Mouse (Mus musculus): ENCODE measurements at regions not wholly inside any gene's neighbourhood (a gene's known extent, or its start where the extent isn't known, plus 50 kb on each side); places are given as distances from the start of the nearest gene placed in this dataset.

- H3K27me3 ChIP-seq (ENCODE audit: control insufficient read depth, insufficient read depth, low read length) = no peaks in the 10 kb centered on the region
- H3K9me3 ChIP-seq (ENCODE audit: control insufficient read depth, low read length) = no peaks in the 10 kb centered on the region
- ATAC-seq (ENCODE audit: low read depth) = no peak
- WGBS = 78% methylated on average over 4 of the region's 4 CpGs
- no peak overlapping the region for H3K4me2 ChIP-seq (ENCODE audit: low read depth, low read length)
- H3K36me3 ChIP-seq (ENCODE audit: control insufficient read depth, insufficient read depth, low read length) = no peaks in the 10 kb centered on the region
- H3K9ac ChIP-seq (replicated peaks; ENCODE audit: low read depth, low read length) = no peak overlapping the region
- H3K4me3 ChIP-seq (ENCODE audit: low read depth, low read length) = no peak overlapping the region
- no peaks in the 10 kb centered on the region for H3K4me1 ChIP-seq (ENCODE audit: control insufficient read depth, insufficient read depth, low read length)
- H3K27ac ChIP-seq (ENCODE audit: low read depth, low read length) = no peak overlapping the region
Measured at GRCm38 (mm10) chr3:15156681-15157080, 175.4 kb downstream of the Gm9733 start.

GRCm38 (mm10) chr3:15157842-15158241, 174.3 kb downstream of the Gm9733 start:
- H3K9me3 ChIP-seq (ENCODE audit: control insufficient read depth, low read length) = no peaks in the 10 kb centered on the region
- no peak overlapping the region for H3K4me2 ChIP-seq (ENCODE audit: low read depth, low read length)
- H3K9ac ChIP-seq (replicated peaks; ENCODE audit: low read depth, low read length) = no peak overlapping the region
- no peaks in the 10 kb centered on the region for H3K36me3 ChIP-seq (ENCODE audit: control insufficient read depth, insufficient read depth, low read length)
- H3K4me1 ChIP-seq (ENCODE audit: control insufficient read depth, insufficient read depth, low read length) = no peaks in the 10 kb centered on the region
- H3K4me3 ChIP-seq (ENCODE audit: low read depth, low read length) = no peak overlapping the region
- no peaks in the 10 kb centered on the region for H3K27me3 ChIP-seq (ENCODE audit: control insufficient read depth, insufficient read depth, low read length)
- ATAC-seq (ENCODE audit: low read depth) = no peak
- H3K27ac ChIP-seq (ENCODE audit: low read depth, low read length) = no peak overlapping the region
- 98% methylated on average over 1 of the region's 1 CpGs for WGBS

GRCm38 (mm10) chr3:15158926-15159325, 173.2 kb downstream of the Gm9733 start:
- no peak for ATAC-seq (ENCODE audit: low read depth)
- H3K36me3 ChIP-seq (ENCODE audit: control insufficient read depth, insufficient read depth, low read length) = no peaks in the 10 kb centered on the region
- no peak overlapping the region for H3K4me3 ChIP-seq (ENCODE audit: low read depth, low read length)
- no peaks in the 10 kb centered on the region for H3K27me3 ChIP-seq (ENCODE audit: control insufficient read depth, insufficient read depth, low read length)
- H3K4me2 ChIP-seq (ENCODE audit: low read depth, low read length) = no peak overlapping the region
- H3K9me3 ChIP-seq (ENCODE audit: control insufficient read depth, low read length) = no peaks in the 10 kb centered on the region
- no peaks in the 10 kb centered on the region for H3K4me1 ChIP-seq (ENCODE audit: control insufficient read depth, insufficient read depth, low read length)
- whole genome bisulfite sequencing = 88% methylated on average over 8 of the region's 8 CpGs
- no peak overlapping the region for H3K27ac ChIP-seq (ENCODE audit: low read depth, low read length)
- no peak overlapping the region for H3K9ac ChIP-seq (replicated peaks; ENCODE audit: low read depth, low read length)

DNA sequence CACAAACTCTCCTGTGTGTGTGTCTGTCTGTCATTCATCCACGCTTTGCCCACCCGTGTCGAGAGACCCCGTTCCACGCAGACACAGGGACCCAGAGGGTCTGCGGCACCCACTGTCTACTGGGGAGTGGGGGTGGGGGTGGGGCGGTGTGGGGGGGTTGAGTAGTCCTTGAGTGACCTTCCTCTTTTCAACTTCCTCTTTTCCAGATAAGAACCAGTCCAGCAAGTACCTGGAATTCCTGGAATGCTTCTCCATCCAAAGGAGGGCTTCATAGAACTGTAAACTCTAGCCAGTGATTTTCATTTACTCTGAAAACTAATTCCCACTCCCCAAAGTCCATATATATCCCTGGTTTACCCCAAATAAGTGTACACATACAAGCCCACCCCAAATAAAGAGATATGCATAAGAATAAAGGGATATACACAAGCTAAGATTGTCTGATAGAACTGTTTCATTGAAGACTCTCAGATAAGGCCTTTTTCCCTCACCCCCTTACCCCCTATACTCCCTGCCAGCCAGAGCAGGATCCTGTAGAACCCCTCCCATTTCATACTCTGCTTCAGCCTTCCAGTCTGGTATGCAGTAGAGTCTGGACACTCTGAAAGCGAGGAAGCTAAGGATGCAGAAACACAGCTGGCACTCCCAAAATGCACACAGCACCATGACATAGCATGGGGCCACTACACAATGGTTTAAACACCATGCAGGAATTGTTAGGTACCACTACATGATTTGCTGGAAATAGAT, 172.0 kb downstream of the Gm9733 start:
- no peak for ATAC-seq (ENCODE audit: low read depth)
- Histone ChIP-seq H3K4me1 (ENCODE audit: control insufficient read depth, insufficient read depth, low read length) (no peaks in the 10 kb centered on the region), H3K27ac (ENCODE audit: low read depth, low read length) (no peak overlapping the region), H3K9ac (replicated peaks; ENCODE audit: low read depth, low read length) (no peak overlapping the region), H3K27me3 (ENCODE audit: control insufficient read depth, insufficient read depth, low read length) (no peaks in the 10 kb centered on the region), H3K9me3 (ENCODE audit: control insufficient read depth, low read length) (no peaks in the 10 kb centered on the region), H3K36me3 (ENCODE audit: control insufficient read depth, insufficient read depth, low read length) (no peaks in the 10 kb centered on the region), H3K4me3 (ENCODE audit: low read depth, low read length) (no peak overlapping the region), H3K4me2 (ENCODE audit: low read depth, low read length) (no peak overlapping the region)
- WGBS = 84% methylated on average over 6 of the region's 8 CpGs

GRCm38 (mm10) chr3:15175811-15176210, 156.3 kb downstream of the Gm9733 start:
- no peaks in the 10 kb centered on the region for H3K9me3 ChIP-seq (ENCODE audit: control insufficient read depth, low read length)
- 78% methylated on average over 2 of the region's 2 CpGs for WGBS
- H3K9ac ChIP-seq (replicated peaks; ENCODE audit: low read depth, low read length) = no peak overlapping the region
- H3K4me1 ChIP-seq (ENCODE audit: control insufficient read depth, insufficient read depth, low read length) = no peaks in the 10 kb centered on the region
- no peak overlapping the region for H3K4me3 ChIP-seq (ENCODE audit: low read depth, low read length)
- no peaks in the 10 kb centered on the region for H3K36me3 ChIP-seq (ENCODE audit: control insufficient read depth, insufficient read depth, low read length)
- no peaks in the 10 kb centered on the region for H3K27me3 ChIP-seq (ENCODE audit: control insufficient read depth, insufficient read depth, low read length)
- no peak overlapping the region for H3K4me2 ChIP-seq (ENCODE audit: low read depth, low read length)
- no peak overlapping the region for H3K27ac ChIP-seq (ENCODE audit: low read depth, low read length)
- ATAC-seq (ENCODE audit: low read depth) = no peak

DNA sequence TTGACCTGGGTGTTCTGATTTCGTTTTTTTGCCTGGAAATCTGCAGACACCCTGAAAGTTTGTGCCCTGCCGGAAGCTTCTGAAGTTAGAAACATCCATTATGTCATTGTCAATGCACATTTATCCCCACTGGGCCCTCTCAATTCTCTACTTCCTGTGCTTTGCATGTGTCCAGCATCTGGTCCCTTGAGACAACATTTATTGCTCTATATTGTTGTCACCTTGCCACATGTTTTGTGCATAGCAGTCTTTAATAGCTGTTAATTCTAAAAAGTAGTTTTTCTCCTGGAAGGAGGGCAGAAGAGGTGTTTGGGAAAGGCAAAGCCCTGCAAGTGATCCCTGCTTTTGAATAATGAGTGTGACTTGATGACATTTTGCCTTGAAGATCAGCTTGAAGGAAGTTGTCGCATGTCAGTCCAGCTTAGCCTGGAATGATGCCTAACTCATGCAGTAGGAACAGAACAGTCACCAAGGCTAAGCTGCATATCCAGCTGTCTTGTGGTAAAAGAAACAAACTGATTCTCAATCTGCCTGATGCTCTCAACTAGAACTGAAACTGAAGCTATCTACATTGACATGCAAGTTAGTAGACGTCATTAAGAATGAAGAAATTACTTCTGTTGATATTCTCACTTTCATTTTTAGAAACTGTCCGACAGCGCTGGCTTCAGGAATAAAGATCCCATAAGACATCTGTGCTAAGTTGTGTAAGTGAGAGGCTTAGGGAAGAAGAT, 152.9 kb downstream of the Gm9733 start:
- Histone ChIP-seq H3K27me3 (ENCODE audit: control insufficient read depth, insufficient read depth, low read length) (no peaks in the 10 kb centered on the region), H3K36me3 (ENCODE audit: control insufficient read depth, insufficient read depth, low read length) (no peaks in the 10 kb centered on the region), H3K9ac (replicated peaks; ENCODE audit: low read depth, low read length) (no peak overlapping the region), H3K4me2 (ENCODE audit: low read depth, low read length) (no peak overlapping the region), H3K4me1 (ENCODE audit: control insufficient read depth, insufficient read depth, low read length) (no peaks in the 10 kb centered on the region), H3K9me3 (ENCODE audit: control insufficient read depth, low read length) (no peaks in the 10 kb centered on the region), H3K27ac (ENCODE audit: low read depth, low read length) (no peak overlapping the region), H3K4me3 (ENCODE audit: low read depth, low read length) (no peak overlapping the region)
- no peak for ATAC-seq (ENCODE audit: low read depth)
- WGBS = 85% methylated on average over 6 of the region's 6 CpGs

GRCm38 (mm10) chr3:15181111-15181510, 151.0 kb downstream of the Gm9733 start:
- H3K4me2 ChIP-seq (ENCODE audit: low read depth, low read length) = no peak overlapping the region
- no peak for ATAC-seq (ENCODE audit: low read depth)
- H3K4me1 ChIP-seq (ENCODE audit: control insufficient read depth, insufficient read depth, low read length) = no peaks in the 10 kb centered on the region
- no peaks in the 10 kb centered on the region for H3K36me3 ChIP-seq (ENCODE audit: control insufficient read depth, insufficient read depth, low read length)
- H3K27me3 ChIP-seq (ENCODE audit: control insufficient read depth, insufficient read depth, low read length) = no peaks in the 10 kb centered on the region
- no peak overlapping the region for H3K4me3 ChIP-seq (ENCODE audit: low read depth, low read length)
- H3K27ac ChIP-seq (ENCODE audit: low read depth, low read length) = no peak overlapping the region
- H3K9ac ChIP-seq (replicated peaks; ENCODE audit: low read depth, low read length) = no peak overlapping the region
- 94% methylated on average over 5 of the region's 5 CpGs for WGBS
- no peaks in the 10 kb centered on the region for H3K9me3 ChIP-seq (ENCODE audit: control insufficient read depth, low read length)

- H3K27me3 ChIP-seq (ENCODE audit: control insufficient read depth, insufficient read depth, low read length) = no peaks in the 10 kb centered on the region
- no peaks in the 10 kb centered on the region for H3K36me3 ChIP-seq (ENCODE audit: control insufficient read depth, insufficient read depth, low read length)
- no peak overlapping the region for H3K9ac ChIP-seq (replicated peaks; ENCODE audit: low read depth, low read length)
- no peaks in the 10 kb centered on the region for H3K9me3 ChIP-seq (ENCODE audit: control insufficient read depth, low read length)
- 92% methylated on average over 3 of the region's 3 CpGs for WGBS
- no peak overlapping the region for H3K4me2 ChIP-seq (ENCODE audit: low read depth, low read length)
- no peaks in the 10 kb centered on the region for H3K4me1 ChIP-seq (ENCODE audit: control insufficient read depth, insufficient read depth, low read length)
- ATAC-seq (ENCODE audit: low read depth) = no peak
- no peak overlapping the region for H3K27ac ChIP-seq (ENCODE audit: low read depth, low read length)
- H3K4me3 ChIP-seq (ENCODE audit: low read depth, low read length) = no peak overlapping the region
Measured at GRCm38 (mm10) chr3:15186731-15187130, 145.4 kb downstream of the Gm9733 start.

GRCm38 (mm10) chr3:15194362-15194761, 137.7 kb downstream of the Gm9733 start:
- no peak overlapping the region for H3K27ac ChIP-seq (ENCODE audit: low read depth, low read length)
- H3K4me3 ChIP-seq (ENCODE audit: low read depth, low read length) = no peak overlapping the region
- WGBS = 6% methylated on average over 7 of the region's 7 CpGs
- peak; percentile 96 for ATAC-seq (ENCODE audit: low read depth)
- H3K27me3 ChIP-seq (ENCODE audit: control insufficient read depth, insufficient read depth, low read length) = no peaks in the 10 kb centered on the region
- H3K4me1 ChIP-seq (ENCODE audit: control insufficient read depth, insufficient read depth, low read length) = no peaks in the 10 kb centered on the region
- no peak overlapping the region for H3K9ac ChIP-seq (replicated peaks; ENCODE audit: low read depth, low read length)
- H3K4me2 ChIP-seq (ENCODE audit: low read depth, low read length) = no peak overlapping the region
- H3K9me3 ChIP-seq (ENCODE audit: control insufficient read depth, low read length) = no peaks in the 10 kb centered on the region
- no peaks in the 10 kb centered on the region for H3K36me3 ChIP-seq (ENCODE audit: control insufficient read depth, insufficient read depth, low read length)

Measured in neural tube, embryonic 14.5 days (tissue).